Mouse (Mus musculus): ENCODE data around the gene Pdp2. TPM values are rescaled to one million over a fixed set of nuclear protein-coding genes. Genes with fewer than 3 reads are reported as not detected.

Pdp2 gene
- polyA plus RNA-seq, 1 experiment, result 2.3 TPM

DNA sequence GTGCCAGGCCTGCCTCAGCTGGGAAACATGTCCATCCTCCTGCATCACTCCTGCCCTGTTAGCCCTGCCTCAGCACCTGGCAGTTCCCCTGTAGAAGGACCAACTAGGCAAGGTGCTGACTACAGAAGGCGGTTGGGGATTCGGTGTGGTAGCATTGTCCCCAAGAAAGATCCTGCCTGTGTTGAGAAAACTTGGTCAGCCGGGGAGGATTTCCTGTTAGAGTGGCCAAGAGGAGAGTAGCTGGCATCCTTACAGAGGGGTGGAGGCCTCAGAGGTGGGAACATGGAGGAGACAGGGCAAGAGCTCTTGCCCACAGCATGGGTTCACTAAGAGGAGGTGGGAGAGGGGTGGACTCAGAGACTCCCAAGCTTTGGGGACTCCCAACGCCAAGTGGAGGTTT is 36.1 kb upstream of the Pdp2 start:
- H3ac ChIP-seq (ENCODE audit: control insufficient read depth, insufficient read length), result no peak overlapping the region
- no peak for TF ChIP-seq MAX (IDR thresholded peaks at IDR 0.05; ENCODE audit: low read depth)
- no peaks in the 10 kb centered on the region for H3K79me2 ChIP-seq (ENCODE audit: control insufficient read depth, insufficient read depth)
- H3K27me3 ChIP-seq (ENCODE audit: control insufficient read depth, insufficient read depth, insufficient read length), result peaks cover 15% of the 10 kb centered on the region
- H3K4me3 ChIP-seq, result no peak overlapping the region
- H3K4me2 ChIP-seq (ENCODE audit: low read depth), result no peak overlapping the region
- no peaks in the 10 kb centered on the region for H3K36me3 ChIP-seq (ENCODE audit: control insufficient read depth, insufficient read depth)

DNA sequence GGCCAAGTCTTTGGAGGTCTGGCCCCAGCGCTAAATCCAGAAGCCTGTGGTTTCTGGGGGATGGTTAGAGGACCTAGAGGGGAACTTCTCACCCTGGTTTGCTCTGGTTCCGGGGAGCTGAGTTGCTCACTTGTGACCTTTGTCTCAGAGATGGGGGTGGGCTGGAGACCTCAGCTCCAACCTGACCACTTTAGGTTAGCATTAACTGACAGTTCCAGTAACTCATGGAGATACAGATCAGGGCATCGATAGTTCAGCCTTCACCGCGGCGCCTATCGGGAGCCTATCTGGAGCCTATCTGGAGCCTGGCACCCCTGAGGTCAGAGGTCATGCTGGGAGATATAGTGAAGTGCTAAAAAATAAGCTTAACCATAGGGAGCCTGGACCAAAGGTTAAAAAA is 34.0 kb upstream of the Pdp2 start:
- Histone ChIP-seq H3ac (ENCODE audit: control insufficient read depth, insufficient read length) (no peak overlapping the region), H3K4me2 (ENCODE audit: low read depth) (no peak overlapping the region), H3K27me3 (ENCODE audit: control insufficient read depth, insufficient read depth, insufficient read length) (peaks cover 15% of the 10 kb centered on the region), H3K36me3 (ENCODE audit: control insufficient read depth, insufficient read depth) (no peaks in the 10 kb centered on the region), H3K79me2 (ENCODE audit: control insufficient read depth, insufficient read depth) (no peaks in the 10 kb centered on the region), H3K4me3 (no peak overlapping the region)
- TF ChIP-seq USF1 (IDR thresholded peaks at IDR 0.05; ENCODE audit: low read depth) (no peak), MYOD1 (IDR thresholded peaks at IDR 0.05; ENCODE audit: control insufficient read depth in 1 of 3, insufficient read length in 2 of 3, low read depth in 2 of 3) (no peak), TCF12 (IDR thresholded peaks at IDR 0.05; ENCODE audit: insufficient read depth, poor library complexity, severe bottlenecking) (no peak), POLR2AphosphoS2 (IDR thresholded peaks at IDR 0.05; ENCODE audit: insufficient read length, low read depth) (no peak), REST (IDR thresholded peaks at IDR 0.05; ENCODE audit: insufficient read depth, insufficient read length) (no peak), TCF3 (IDR thresholded peaks at IDR 0.05; ENCODE audit: insufficient read length, low read depth) (no peak), MYOG (IDR thresholded peaks at IDR 0.05; ENCODE audit: control insufficient read depth in 1 of 3, insufficient read depth in 1 of 3, insufficient read length in 2 of 3, low read depth in 2 of 3) (no peak), E2F4 (IDR thresholded peaks at IDR 0.05; ENCODE audit: insufficient read depth) (no peak), CEBPB (IDR thresholded peaks at IDR 0.05; ENCODE audit: insufficient read depth, poor library complexity, severe bottlenecking) (no peak), MAX (IDR thresholded peaks at IDR 0.05; ENCODE audit: low read depth) (no peak), POLR2A (IDR thresholded peaks at IDR 0.05; ENCODE audit: insufficient read length, low read depth) (no peak), SRF (IDR thresholded peaks at IDR 0.05; ENCODE audit: control insufficient read depth, insufficient read length, low read depth) (no peak)

GRCm38 (mm10) chr8:104560731-104561130 is 30.5 kb upstream of the Pdp2 start:
- no peak overlapping the region for H3K4me3 ChIP-seq

GRCm38 (mm10) chr8:104564633-104565456 is 26.4 kb upstream of the Pdp2 start:
- no peak for TF ChIP-seq USF1 (IDR thresholded peaks at IDR 0.05; ENCODE audit: low read depth)
- TF ChIP-seq E2F4 (IDR thresholded peaks at IDR 0.05; ENCODE audit: insufficient read depth), result no peak
- no peak for TF ChIP-seq MYOG (IDR thresholded peaks at IDR 0.05; ENCODE audit: control insufficient read depth in 1 of 3, insufficient read depth in 1 of 3, insufficient read length in 2 of 3, low read depth in 2 of 3)
- TF ChIP-seq MYOD1 (IDR thresholded peaks at IDR 0.05; ENCODE audit: control insufficient read depth in 1 of 3, insufficient read length in 2 of 3, low read depth in 2 of 3), result no peak
- TF ChIP-seq POLR2AphosphoS2 (IDR thresholded peaks at IDR 0.05; ENCODE audit: insufficient read length, low read depth), result no peak
- no peak for TF ChIP-seq TCF3 (IDR thresholded peaks at IDR 0.05; ENCODE audit: insufficient read length, low read depth)
- no peak for TF ChIP-seq REST (IDR thresholded peaks at IDR 0.05; ENCODE audit: insufficient read depth, insufficient read length)
- TF ChIP-seq POLR2A (IDR thresholded peaks at IDR 0.05; ENCODE audit: insufficient read length, low read depth), result no peak
- no peaks in the 10 kb centered on the region for H3K36me3 ChIP-seq (ENCODE audit: control insufficient read depth, insufficient read depth)
- H3K4me3 ChIP-seq, result no peak overlapping the region
- no peaks in the 10 kb centered on the region for H3K79me2 ChIP-seq (ENCODE audit: control insufficient read depth, insufficient read depth)
- peak overlapping the region; percentile 38 for H3K4me2 ChIP-seq (ENCODE audit: low read depth)
- no peaks in the 10 kb centered on the region for H3K27me3 ChIP-seq (ENCODE audit: control insufficient read depth, insufficient read depth, insufficient read length)
- no peak overlapping the region for H3ac ChIP-seq (ENCODE audit: control insufficient read depth, insufficient read length)

More at GRCm38 (mm10) chr8:104560731-104561130, 30.5 kb upstream of the Pdp2 start:
- Histone ChIP-seq H3K27me3 (ENCODE audit: control insufficient read depth, insufficient read depth, insufficient read length) (no peaks in the 10 kb centered on the region), H3K4me2 (ENCODE audit: low read depth) (no peak overlapping the region), H3K79me2 (ENCODE audit: control insufficient read depth, insufficient read depth) (no peaks in the 10 kb centered on the region), H3K36me3 (ENCODE audit: control insufficient read depth, insufficient read depth) (no peaks in the 10 kb centered on the region), H3ac (ENCODE audit: control insufficient read depth, insufficient read length) (no peak overlapping the region)
- TF ChIP-seq CEBPB (IDR thresholded peaks at IDR 0.05; ENCODE audit: insufficient read depth, poor library complexity, severe bottlenecking) (0 out of 2 replicates have a peak, but pooled peaks have one; percentile 29), POLR2A (IDR thresholded peaks at IDR 0.05; ENCODE audit: insufficient read length, low read depth) (no peak), USF1 (IDR thresholded peaks at IDR 0.05; ENCODE audit: low read depth) (no peak), MYOD1 (IDR thresholded peaks at IDR 0.05; ENCODE audit: control insufficient read depth in 1 of 3, insufficient read length in 2 of 3, low read depth in 2 of 3) (no peak), SRF (IDR thresholded peaks at IDR 0.05; ENCODE audit: control insufficient read depth, insufficient read length, low read depth) (no peak), MAX (IDR thresholded peaks at IDR 0.05; ENCODE audit: low read depth) (no peak), POLR2AphosphoS2 (IDR thresholded peaks at IDR 0.05; ENCODE audit: insufficient read length, low read depth) (no peak)

GRCm38 (mm10) chr8:104565457-104565798 is 25.8 kb upstream of the Pdp2 start:
- Histone ChIP-seq H3K27me3 (ENCODE audit: control insufficient read depth, insufficient read depth, insufficient read length) (no peaks in the 10 kb centered on the region), H3K36me3 (ENCODE audit: control insufficient read depth, insufficient read depth) (no peaks in the 10 kb centered on the region), H3K79me2 (ENCODE audit: control insufficient read depth, insufficient read depth) (no peaks in the 10 kb centered on the region), H3K4me2 (ENCODE audit: low read depth) (no peak overlapping the region), H3ac (ENCODE audit: control insufficient read depth, insufficient read length) (no peak overlapping the region), H3K4me3 (no peak overlapping the region)
- TF ChIP-seq E2F4 (IDR thresholded peaks at IDR 0.05; ENCODE audit: insufficient read depth) (no peak), REST (IDR thresholded peaks at IDR 0.05; ENCODE audit: insufficient read depth, insufficient read length) (no peak), MAX (IDR thresholded peaks at IDR 0.05; ENCODE audit: low read depth) (no peak), MYOD1 (IDR thresholded peaks at IDR 0.05; ENCODE audit: control insufficient read depth in 1 of 3, insufficient read length in 2 of 3, low read depth in 2 of 3) (no peak)
